Mouse (Mus musculus) MEL (cell line): Measurements from ENCODE around the gene Rsph1.
A peak's percentile ranks its signal among the peaks of the same experiment; 100 is the strongest.

Experiments used
- GATA1 ChIP-seq: IDR thresholded peaks from 2 replicates; pipeline ENCODE4 v1.6.1; 2011; ENCODE audit warnings: low read depth, low read length, improper control_type of control experiment
- NRF1 ChIP-seq: IDR thresholded peaks from 2 replicates; pipeline ENCODE4 v1.6.1; 2014; ENCODE audit warnings: low read depth, mild to moderate bottlenecking, inconsistent platforms, low read length, improper control_type of control experiment, moderate library complexity; ENCODE audit not compliant: poor library complexity, insufficient read depth, severe bottlenecking
- POLR2A ChIP-seq, 2 experiments: IDR thresholded peaks; 2 replicates each; pipeline ENCODE4 v1.6.1; 2011 to 2012; ENCODE audit warnings: low read length in 2 of 2, mild to moderate bottlenecking in 2 of 2, control low read depth in 1 of 2, improper control_type of control experiment in 1 of 2, low read depth in 1 of 2, moderate library complexity in 1 of 2; ENCODE audit not compliant: control insufficient read depth in 1 of 2, insufficient read depth in 1 of 2, poor library complexity in 1 of 2
- POLR2AphosphoS5 ChIP-seq: IDR thresholded peaks from 2 replicates; pipeline ENCODE4 v1.6.1; 2012; ENCODE audit warnings: low read depth, borderline replicate concordance, mild to moderate bottlenecking, inconsistent platforms, low read length, moderate library complexity, mixed read lengths
- USF2 ChIP-seq, 2 experiments: IDR thresholded peaks; 2 replicates each; pipeline ENCODE4 v1.6.1; 2011 to 2012; ENCODE audit warnings: improper control_type of control experiment in 2 of 2, low read length in 2 of 2, borderline replicate concordance in 1 of 2, inconsistent platforms in 1 of 2, low read depth in 1 of 2, mild to moderate bottlenecking in 1 of 2; ENCODE audit not compliant: insufficient read depth in 1 of 2

GRCm38 (mm10) chr17:31207771-31208334 lies 69.3 kb downstream of the Rsph1 start, which contains the start of gene Ubash3a:
- TF ChIP-seq GATA1 (peak; percentile 36; the same call in 1 of the 2 replicates), POLR2AphosphoS5 (no peak), NRF1 (peak; percentile 50; the same call in 1 of the 2 replicates), USF2 (IDR thresholded peaks at IDR 0.05; ENCODE audit: borderline replicate concordance in 1 of 2, insufficient read depth in 1 of 2, low read depth in 1 of 2, low read length in 2 of 2) (no peak), POLR2A (IDR thresholded peaks at IDR 0.05; ENCODE audit: control insufficient read depth in 1 of 2, insufficient read depth in 1 of 2, low read depth in 1 of 2, low read length in 2 of 2, poor library complexity in 1 of 2) (peak in 1 of 2 experiments; percentile 73; a peak in 3 of 4 replicates)
